Mouse (Mus musculus): ENCODE results near the gene Cmtm6.

Cmtm6 gene

DNA sequence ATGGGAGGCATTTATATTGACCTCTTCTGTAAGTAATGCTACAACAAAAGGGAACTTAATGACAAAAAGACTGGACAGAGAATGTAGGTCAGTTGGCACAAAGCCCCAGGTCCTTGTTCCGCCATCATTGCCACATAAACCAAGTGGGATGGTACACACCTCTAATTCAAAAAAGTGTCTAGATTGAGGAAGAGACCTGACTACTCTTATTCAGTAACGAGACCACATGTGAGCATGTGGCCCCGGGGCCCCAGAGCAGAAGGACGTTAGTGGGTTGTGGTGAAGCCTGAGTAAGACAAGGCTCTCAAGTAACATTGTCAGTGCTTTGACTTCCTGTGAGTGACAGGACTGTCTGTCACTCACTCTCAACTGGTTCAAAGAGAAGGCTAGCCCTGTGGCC, 39.3 kb downstream of the Cmtm6 start:
- no peak for DNase-seq (ENCODE audit: low read depth, low spot score)

DNA sequence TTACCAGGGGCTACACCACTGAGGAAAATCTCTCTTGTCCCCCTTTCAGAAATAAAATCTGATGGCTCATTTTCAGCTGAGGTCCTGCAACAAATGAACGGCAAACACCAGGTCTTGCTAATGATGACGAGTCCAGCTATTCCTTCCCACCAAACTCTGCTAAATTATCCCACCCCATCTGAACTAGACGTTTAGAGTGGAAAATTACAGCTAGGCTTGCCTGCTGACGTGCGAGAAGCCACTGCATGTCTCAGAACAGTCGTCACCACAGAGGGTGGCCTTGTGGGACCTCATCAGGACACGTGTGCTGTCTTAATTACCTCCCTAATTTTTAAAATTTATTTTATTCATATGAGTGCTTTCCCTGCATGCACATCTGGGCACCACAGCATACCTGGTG, 40.6 kb downstream of the Cmtm6 start:
- DNase-seq (ENCODE audit: low read depth, low spot score): no peak

- no peak for DNase-seq (ENCODE audit: low read depth, low spot score)
Measured at GRCm38 (mm10) chr9:114774629-114775028, 43.7 kb downstream of the Cmtm6 start.

DNA sequence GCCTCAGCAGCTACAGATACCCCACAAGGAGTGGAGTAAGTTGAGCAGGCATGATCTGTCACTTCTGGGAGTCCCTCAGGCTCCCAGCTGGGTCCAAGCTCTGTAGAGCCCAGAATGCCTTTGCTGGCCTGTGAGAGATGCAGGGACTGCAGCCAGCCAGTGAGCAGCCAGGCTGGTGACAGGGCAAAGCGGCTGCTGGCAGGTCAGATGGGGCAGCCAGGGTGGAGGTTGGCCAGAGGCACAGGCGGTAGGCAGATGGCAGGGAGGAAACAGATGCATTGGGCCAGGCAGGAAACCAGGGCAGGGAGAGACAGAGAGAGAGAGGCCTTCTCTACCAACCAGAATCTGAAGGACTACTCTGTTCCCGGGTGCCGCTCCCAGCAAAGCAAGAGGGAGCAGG, 44.4 kb downstream of the Cmtm6 start:
- no peak for DNase-seq (ENCODE audit: low read depth, low spot score)

GRCm38 (mm10) chr9:114776361-114776760, 45.4 kb downstream of the Cmtm6 start:
- no peak for DNase-seq (ENCODE audit: low read depth, low spot score)

GRCm38 (mm10) chr9:114777178-114778046, 46.5 kb downstream of the Cmtm6 start:
- DNase-seq (ENCODE audit: low read depth, low spot score): no peak

- DNase-seq (ENCODE audit: low read depth, low spot score): no peak
Measured at GRCm38 (mm10) chr9:114778047-114778390, 47.1 kb downstream of the Cmtm6 start.

DNA sequence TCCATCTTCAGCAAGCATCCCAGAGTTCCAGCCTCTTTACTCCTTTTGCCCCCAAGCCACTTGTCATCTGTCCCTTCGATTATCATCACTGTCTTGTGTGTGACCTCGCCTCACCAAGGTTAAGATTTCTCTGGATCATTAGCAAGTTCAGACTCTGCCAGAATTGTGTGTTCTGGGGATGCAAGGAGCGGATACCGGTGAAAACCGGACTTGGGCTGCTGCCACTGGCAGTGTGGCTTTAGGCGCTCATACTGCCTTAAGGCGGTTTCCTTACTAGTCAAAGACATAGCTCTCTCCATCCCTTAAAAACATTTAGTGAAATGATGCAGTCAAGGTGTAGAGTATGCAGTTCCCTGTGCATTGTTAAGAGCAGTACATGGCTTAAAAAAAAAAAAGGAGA, 48.0 kb downstream of the Cmtm6 start:
- no peak for DNase-seq (ENCODE audit: low read depth, low spot score)

DNA sequence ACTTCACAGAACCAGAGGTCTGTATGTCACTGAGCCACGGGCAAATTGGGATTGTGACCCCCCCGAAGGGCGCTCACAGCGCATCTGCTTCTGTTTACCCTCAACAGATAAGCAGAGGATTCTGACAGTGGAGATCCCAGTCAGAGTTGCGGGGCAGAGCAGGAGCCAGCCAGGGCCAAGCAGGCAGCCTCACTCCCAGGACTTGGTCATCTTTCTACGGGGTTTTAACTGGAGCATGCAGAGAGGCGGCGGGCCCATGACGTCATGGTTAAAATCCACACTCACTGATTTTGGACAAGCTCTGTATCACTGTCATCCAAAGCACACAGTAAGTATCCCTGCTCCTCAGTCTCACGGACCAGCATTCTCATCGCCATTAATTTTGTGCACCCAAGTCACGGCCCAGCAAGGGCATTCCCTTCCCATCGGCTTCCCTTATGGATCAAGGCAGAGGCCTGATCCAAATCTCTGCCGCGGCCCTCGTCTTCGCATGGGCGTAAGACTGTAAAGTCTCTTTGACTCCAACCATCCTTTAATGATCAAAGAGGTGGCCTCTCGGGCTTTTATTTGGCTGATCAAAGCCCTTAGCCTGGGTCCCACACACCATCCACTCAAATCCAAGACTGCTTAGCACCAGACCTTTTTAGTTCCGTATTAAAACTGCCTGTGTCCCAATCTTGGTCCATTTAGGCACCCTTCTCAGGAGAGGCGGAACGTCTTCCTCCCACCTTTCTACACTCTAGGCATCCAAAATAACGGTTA, 49.2 kb downstream of the Cmtm6 start:
- no peak for DNase-seq (ENCODE audit: low read depth, low spot score)

DNA sequence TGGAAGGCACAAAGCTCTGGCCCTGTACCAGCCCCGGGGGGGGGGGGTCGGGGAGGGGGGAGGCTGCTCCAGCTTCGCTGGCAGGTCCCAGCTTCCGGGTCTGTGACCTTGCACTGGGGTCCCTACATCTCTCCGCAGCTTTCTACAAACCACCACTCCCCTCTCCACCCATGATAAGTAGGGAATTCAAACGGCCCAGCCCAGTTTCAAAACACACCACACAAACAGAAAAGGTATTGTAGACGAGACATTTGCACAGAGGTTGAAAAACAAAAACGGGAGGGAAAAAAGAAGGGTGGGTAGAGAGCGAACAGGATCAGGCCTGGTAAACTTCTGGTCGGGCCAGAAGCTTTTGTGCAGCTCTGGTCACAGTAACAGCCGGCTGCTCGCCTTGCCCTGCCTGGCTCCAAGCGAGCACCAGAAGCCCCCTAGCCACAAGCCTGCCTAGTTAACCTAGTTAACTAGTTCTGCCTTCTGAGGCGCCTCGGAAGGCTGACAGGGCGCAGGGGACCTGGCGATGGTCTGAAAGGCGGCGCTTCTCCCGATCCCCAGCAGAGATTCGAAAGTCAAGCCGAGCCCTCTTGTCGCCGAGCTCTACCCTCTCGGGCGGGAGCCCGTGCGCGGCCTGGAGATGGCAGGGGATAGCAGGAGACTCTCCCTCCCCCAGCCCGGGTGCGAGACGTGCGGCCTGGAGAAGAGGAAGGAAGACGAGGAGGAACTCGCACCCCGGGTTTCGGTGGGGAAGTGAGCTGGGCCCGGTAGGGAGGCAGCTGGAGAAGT, 50.0 kb downstream of the Cmtm6 start:
- no peak for DNase-seq (ENCODE audit: low read depth, low spot score)

- no peak for DNase-seq (ENCODE audit: low read depth, low spot score)
Measured at GRCm38 (mm10) chr9:114781526-114782212, 50.8 kb downstream of the Cmtm6 start, which contains the start of gene Cmtm7. TSS of gene Cmtm7 (minus strand) at chr9:114781856.

DNA sequence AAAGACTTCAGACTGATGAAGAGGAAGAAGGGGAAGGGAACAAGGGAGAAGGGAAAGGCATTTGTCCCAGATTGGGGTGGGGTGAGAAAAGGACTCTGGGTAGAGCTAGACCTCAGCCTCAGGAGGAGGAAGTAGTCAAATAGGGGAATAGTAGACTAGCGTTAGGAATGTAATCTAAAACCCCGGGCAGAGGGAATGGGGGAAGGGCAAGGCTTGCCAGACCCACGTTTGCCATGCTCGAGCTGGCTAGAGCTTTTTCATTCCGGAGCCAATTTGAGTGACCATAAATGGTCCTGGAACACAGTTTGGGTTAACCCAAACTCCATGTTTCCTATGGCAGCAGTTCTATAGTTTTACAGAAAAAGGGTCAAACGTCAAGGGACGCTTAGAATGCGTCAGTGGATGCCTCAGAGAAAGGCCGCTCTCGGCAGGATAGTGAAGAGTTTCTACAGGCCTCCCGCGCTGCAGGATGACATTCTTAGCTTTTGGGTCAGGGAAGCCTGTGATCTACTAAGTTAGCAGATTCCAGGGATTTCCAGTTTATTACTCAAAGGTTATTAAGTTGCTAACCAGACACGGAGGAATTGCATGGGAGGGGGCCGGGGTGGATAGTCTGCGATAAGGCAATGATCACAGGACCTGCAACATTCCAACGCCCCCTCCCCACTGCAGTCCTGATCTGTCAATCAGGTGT, 54.7 kb downstream of the Cmtm6 start:
- DNase-seq (ENCODE audit: low read depth, low spot score): no peak

GRCm38 (mm10) chr9:114787134-114787533, 56.2 kb downstream of the Cmtm6 start:
- DNase-seq (ENCODE audit: low read depth, low spot score): no peak

- DNase-seq (ENCODE audit: low read depth, low spot score): no peak
Measured at GRCm38 (mm10) chr9:114787716-114788115, 56.8 kb downstream of the Cmtm6 start.

DNA sequence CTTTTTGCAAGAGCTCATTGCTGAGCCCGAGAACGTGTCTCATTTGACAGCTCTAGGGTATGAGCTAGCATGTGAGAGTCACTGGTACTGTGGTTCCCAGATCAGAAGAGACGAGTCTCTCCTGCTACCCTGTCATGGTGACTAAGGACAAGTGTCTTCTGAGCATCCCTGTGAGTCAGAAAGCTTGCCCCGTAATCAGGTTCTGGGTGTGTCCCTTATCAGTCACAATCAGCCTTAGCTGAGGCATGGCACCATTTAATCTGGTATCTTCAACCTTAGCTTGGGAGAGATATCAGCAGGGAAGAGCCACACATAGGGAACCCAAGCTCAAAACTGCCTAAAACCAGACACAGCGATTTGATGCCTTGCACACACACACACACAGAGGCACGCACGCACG, 57.8 kb downstream of the Cmtm6 start:
- DNase-seq (ENCODE audit: low read depth, low spot score): no peak

DNA sequence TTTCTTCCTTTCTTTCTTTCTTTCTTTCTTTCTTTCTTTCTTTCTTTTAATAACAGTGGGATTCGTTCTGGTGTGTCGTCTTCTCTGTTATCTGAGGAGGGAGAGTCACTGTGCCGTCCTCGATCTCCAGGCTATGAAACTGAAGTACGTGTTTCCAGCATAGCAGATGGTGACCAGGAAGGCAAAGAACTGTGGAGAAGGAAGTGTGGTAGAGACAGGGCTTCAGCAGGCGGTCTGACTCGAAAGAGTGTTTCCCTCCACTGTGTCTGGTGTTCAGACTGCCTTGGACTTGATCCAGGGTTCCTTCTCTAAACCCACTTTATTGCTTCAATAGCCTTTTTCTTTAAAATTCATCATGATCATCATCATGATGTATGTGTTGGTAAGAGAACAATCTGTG, 58.6 kb downstream of the Cmtm6 start:
- DNase-seq (ENCODE audit: low read depth, low spot score): no peak

- DNase-seq (ENCODE audit: low read depth, low spot score): no peak
Measured at GRCm38 (mm10) chr9:114789989-114790388, 59.1 kb downstream of the Cmtm6 start.

DNA sequence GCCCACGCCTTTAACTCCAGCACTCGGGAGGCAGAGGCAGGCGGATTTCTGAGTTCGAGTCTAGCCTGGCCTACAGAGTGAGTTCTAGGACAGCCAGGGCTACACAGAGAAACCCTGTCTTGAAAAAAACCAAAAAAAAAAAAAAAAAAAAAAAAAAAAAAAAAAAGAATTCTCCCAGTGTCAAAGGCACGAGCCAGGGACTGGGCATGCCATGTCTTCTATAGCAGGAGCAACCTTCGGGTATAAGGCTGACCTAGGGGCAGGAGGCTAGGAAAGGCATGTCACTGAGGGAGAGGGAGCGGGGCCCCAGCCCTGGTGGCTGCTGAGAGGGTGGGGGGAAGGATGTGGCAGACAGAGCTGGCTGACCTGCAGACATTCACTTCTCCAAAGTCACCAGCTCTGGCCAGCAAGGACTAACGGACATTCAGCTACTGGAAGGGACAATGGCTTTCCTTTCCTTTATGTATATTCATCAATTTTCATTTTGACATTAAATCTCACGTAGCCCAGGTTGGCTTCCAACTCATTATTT, 62.9 kb downstream of the Cmtm6 start:
- DNase-seq (ENCODE audit: low read depth, low spot score): no peak

- DNase-seq (ENCODE audit: low read depth, low spot score): no peak
Measured at GRCm38 (mm10) chr9:114794491-114794890, 63.6 kb downstream of the Cmtm6 start.

DNA sequence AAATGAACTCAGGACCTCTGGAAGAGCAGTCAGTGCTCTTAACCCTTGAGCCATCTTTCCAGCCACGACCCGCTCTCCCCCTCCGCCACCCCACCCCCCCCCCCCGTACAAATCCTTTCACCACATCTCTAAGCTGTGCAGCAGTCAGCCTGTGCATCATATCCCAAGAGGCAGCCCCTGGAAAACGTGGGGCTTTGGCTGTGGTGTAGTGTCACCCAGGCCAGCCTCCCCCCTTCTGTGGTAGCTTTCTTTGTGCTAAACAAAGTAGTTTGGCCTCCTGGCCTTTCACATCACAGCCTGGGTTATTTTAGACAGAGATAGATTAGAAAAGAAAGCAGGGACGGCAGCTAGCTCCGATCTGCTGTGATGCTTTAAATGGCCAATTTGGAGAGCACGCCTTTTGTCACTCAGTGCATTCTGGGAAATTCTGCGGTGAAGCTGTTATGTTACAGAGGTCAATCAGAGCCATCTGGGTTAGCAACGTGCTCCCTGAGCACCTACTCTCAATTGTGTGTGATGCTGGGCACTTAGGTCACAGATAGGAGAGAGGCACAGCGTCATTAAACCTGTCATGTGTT, 65.6 kb downstream of the Cmtm6 start:
- no peak for DNase-seq (ENCODE audit: low read depth, low spot score)
